Mouse (Mus musculus): ENCODE results near the gene S100a3. TPM values are rescaled to one million over a fixed set of nuclear protein-coding genes. Genes with fewer than 3 reads are reported as not detected.

Gene S100a3
- polyA plus RNA-seq, 1 experiment: 4.7 TPM

- Histone ChIP-seq H3K36me3 (ENCODE audit: control insufficient read depth, insufficient read depth) (peaks cover 47% of the 10 kb centered on the region), H3K4me3 (peak overlapping the region; percentile 99), H3ac (ENCODE audit: control insufficient read depth, insufficient read length) (peak overlapping the region; percentile 30), H3K79me2 (ENCODE audit: control insufficient read depth, insufficient read depth) (peaks cover 29% of the 10 kb centered on the region), H3K27me3 (ENCODE audit: control insufficient read depth, insufficient read depth, insufficient read length) (no peaks in the 10 kb centered on the region), H3K4me2 (ENCODE audit: low read depth) (peak overlapping the region; percentile 90)
- TF ChIP-seq MYOG (IDR thresholded peaks at IDR 0.05; ENCODE audit: control insufficient read depth in 1 of 3, insufficient read depth in 1 of 3, insufficient read length in 2 of 3, low read depth in 2 of 3): no peak
- no peak for TF ChIP-seq POLR2AphosphoS2 (IDR thresholded peaks at IDR 0.05; ENCODE audit: insufficient read length, low read depth)
- TF ChIP-seq TCF12 (IDR thresholded peaks at IDR 0.05; ENCODE audit: insufficient read depth, poor library complexity, severe bottlenecking): no peak
- TF ChIP-seq REST (IDR thresholded peaks at IDR 0.05; ENCODE audit: insufficient read depth, insufficient read length): no peak
- no peak for TF ChIP-seq TCF3 (IDR thresholded peaks at IDR 0.05; ENCODE audit: insufficient read length, low read depth)
- no peak for TF ChIP-seq POLR2A (IDR thresholded peaks at IDR 0.05; ENCODE audit: insufficient read length, low read depth)
- no peak for TF ChIP-seq MAX (IDR thresholded peaks at IDR 0.05; ENCODE audit: low read depth)
- TF ChIP-seq MYOD1 (IDR thresholded peaks at IDR 0.05; ENCODE audit: control insufficient read depth in 1 of 3, insufficient read length in 2 of 3, low read depth in 2 of 3): no peak
- no peak for TF ChIP-seq E2F4 (IDR thresholded peaks at IDR 0.05; ENCODE audit: insufficient read depth)
- no peak for TF ChIP-seq SRF (IDR thresholded peaks at IDR 0.05; ENCODE audit: control insufficient read depth, insufficient read length, low read depth)
- TF ChIP-seq USF1 (IDR thresholded peaks at IDR 0.05; ENCODE audit: low read depth): no peak
- no peak for TF ChIP-seq CEBPB (IDR thresholded peaks at IDR 0.05; ENCODE audit: insufficient read depth, poor library complexity, severe bottlenecking)
These were observed 53.8 kb downstream of the S100a3 start for GRCm38 (mm10) chr3:90614148-90614530.

DNA sequence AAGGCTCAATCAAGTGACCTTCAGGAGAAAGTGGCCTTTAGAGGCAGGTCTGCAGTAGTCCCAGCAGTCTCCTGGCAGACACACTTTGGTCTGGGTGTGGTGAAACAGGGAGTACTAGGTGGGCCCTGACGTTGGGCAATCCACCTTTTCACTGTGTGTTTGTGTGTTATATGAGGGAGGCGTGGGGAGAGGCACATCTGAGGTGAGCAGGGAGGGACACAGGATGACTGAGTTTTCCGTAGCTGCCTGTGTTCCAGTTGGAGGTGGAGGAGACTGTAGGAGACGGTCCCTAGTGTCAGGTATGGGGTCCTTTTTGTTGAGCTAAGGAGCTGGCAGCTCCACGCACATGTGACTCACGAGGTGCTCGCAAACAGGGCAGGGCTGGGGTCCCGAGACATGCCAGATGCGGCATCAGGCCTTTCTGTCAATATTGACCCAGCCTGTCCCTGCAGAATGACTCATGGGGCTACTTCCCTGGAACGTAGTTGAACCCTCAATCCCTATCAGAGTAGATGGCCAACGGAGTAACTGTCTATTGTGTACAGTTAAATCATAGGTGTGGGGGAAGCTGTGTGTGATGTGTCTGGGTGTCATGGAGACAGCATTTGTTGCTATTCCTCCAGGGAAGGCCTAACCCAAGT is 54.4 kb downstream of the S100a3 start:
- Histone ChIP-seq H3K79me2 (ENCODE audit: control insufficient read depth, insufficient read depth) (peaks cover 29% of the 10 kb centered on the region), H3K4me2 (ENCODE audit: low read depth) (peak overlapping the region; percentile 90), H3K36me3 (ENCODE audit: control insufficient read depth, insufficient read depth) (peaks cover 47% of the 10 kb centered on the region), H3K4me3 (peak overlapping the region; percentile 99), H3K27me3 (ENCODE audit: control insufficient read depth, insufficient read depth, insufficient read length) (no peaks in the 10 kb centered on the region), H3ac (ENCODE audit: control insufficient read depth, insufficient read length) (peak overlapping the region; percentile 30)
- TF ChIP-seq MYOG (IDR thresholded peaks at IDR 0.05; ENCODE audit: control insufficient read depth in 1 of 3, insufficient read depth in 1 of 3, insufficient read length in 2 of 3, low read depth in 2 of 3) (no peak), POLR2A (IDR thresholded peaks at IDR 0.05; ENCODE audit: insufficient read length, low read depth) (peak; percentile 54), TCF3 (IDR thresholded peaks at IDR 0.05; ENCODE audit: insufficient read length, low read depth) (no peak), POLR2AphosphoS2 (IDR thresholded peaks at IDR 0.05; ENCODE audit: insufficient read length, low read depth) (peak; percentile 77), SRF (IDR thresholded peaks at IDR 0.05; ENCODE audit: control insufficient read depth, insufficient read length, low read depth) (no peak)

DNA sequence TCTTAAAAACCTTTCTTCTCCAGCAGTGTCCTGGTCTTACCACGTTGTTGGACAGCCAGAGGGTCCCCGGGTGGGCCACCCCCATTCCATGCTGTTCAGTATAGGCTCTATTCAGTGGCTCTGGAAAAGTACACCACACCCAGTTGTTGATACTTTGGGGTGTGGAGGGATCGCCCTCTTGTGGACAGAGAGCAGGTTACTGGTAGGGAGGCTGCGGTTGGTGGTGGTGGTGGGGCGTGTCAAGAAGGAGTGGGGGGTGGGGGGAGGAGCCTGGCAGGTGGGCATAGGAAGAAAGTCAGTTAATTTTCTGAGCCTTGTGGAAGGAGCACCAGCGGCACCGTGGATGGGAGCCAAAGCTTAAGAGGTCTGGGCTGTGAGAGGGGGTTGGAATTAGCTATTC is 55.0 kb downstream of the S100a3 start:
- H3K4me2 ChIP-seq (ENCODE audit: low read depth): peak overlapping the region; percentile 90
- H3K4me3 ChIP-seq: peak overlapping the region; percentile 99
- TF ChIP-seq SRF (IDR thresholded peaks at IDR 0.05; ENCODE audit: control insufficient read depth, insufficient read length, low read depth): no peak
- TF ChIP-seq CEBPB (IDR thresholded peaks at IDR 0.05; ENCODE audit: insufficient read depth, poor library complexity, severe bottlenecking): no peak
- TF ChIP-seq REST (IDR thresholded peaks at IDR 0.05; ENCODE audit: insufficient read depth, insufficient read length): no peak
- no peak for TF ChIP-seq E2F4 (IDR thresholded peaks at IDR 0.05; ENCODE audit: insufficient read depth)
- no peak for TF ChIP-seq MYOD1 (IDR thresholded peaks at IDR 0.05; ENCODE audit: control insufficient read depth in 1 of 3, insufficient read length in 2 of 3, low read depth in 2 of 3)
- no peak for TF ChIP-seq TCF3 (IDR thresholded peaks at IDR 0.05; ENCODE audit: insufficient read length, low read depth)
- TF ChIP-seq USF1 (IDR thresholded peaks at IDR 0.05; ENCODE audit: low read depth): no peak
- peak; percentile 54 for TF ChIP-seq POLR2AphosphoS2 (IDR thresholded peaks at IDR 0.05; ENCODE audit: insufficient read length, low read depth)
- no peak for TF ChIP-seq MAX (IDR thresholded peaks at IDR 0.05; ENCODE audit: low read depth)
- TF ChIP-seq POLR2A (IDR thresholded peaks at IDR 0.05; ENCODE audit: insufficient read length, low read depth): peak; percentile 33
- H3K27me3 ChIP-seq (ENCODE audit: control insufficient read depth, insufficient read depth, insufficient read length): no peaks in the 10 kb centered on the region
- H3K36me3 ChIP-seq (ENCODE audit: control insufficient read depth, insufficient read depth): peaks cover 47% of the 10 kb centered on the region
- no peak overlapping the region for H3ac ChIP-seq (ENCODE audit: control insufficient read depth, insufficient read length)
- H3K79me2 ChIP-seq (ENCODE audit: control insufficient read depth, insufficient read depth): peaks cover 29% of the 10 kb centered on the region

DNA sequence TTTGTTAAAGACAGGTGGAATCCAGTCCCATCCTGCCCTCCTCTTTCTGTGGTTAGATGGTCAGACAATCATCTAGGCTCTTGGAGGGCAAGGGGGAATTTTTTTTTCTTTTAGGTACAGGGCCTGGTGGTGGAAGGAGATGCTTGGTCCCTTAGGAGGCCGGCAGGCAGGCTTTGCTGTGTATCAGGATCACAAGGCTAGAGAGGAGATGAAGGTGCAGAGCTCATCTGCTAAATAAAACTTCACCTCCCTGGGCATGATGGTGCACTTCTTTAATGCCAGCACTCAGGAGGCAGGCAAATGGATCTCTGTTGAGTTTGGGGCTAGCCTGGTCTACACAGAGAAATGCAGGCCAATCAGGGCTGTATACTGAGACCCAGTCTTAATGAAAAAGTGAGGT is 55.5 kb downstream of the S100a3 start:
- no peaks in the 10 kb centered on the region for H3K27me3 ChIP-seq (ENCODE audit: control insufficient read depth, insufficient read depth, insufficient read length)
- peaks cover 47% of the 10 kb centered on the region for H3K36me3 ChIP-seq (ENCODE audit: control insufficient read depth, insufficient read depth)
- no peak overlapping the region for H3ac ChIP-seq (ENCODE audit: control insufficient read depth, insufficient read length)
- peak overlapping the region; percentile 90 for H3K4me2 ChIP-seq (ENCODE audit: low read depth)
- H3K79me2 ChIP-seq (ENCODE audit: control insufficient read depth, insufficient read depth): peaks cover 29% of the 10 kb centered on the region
- H3K4me3 ChIP-seq: peak overlapping the region; percentile 99
- TF ChIP-seq E2F4 (IDR thresholded peaks at IDR 0.05; ENCODE audit: insufficient read depth): no peak
- no peak for TF ChIP-seq SRF (IDR thresholded peaks at IDR 0.05; ENCODE audit: control insufficient read depth, insufficient read length, low read depth)
- TF ChIP-seq POLR2A (IDR thresholded peaks at IDR 0.05; ENCODE audit: insufficient read length, low read depth): no peak

DNA sequence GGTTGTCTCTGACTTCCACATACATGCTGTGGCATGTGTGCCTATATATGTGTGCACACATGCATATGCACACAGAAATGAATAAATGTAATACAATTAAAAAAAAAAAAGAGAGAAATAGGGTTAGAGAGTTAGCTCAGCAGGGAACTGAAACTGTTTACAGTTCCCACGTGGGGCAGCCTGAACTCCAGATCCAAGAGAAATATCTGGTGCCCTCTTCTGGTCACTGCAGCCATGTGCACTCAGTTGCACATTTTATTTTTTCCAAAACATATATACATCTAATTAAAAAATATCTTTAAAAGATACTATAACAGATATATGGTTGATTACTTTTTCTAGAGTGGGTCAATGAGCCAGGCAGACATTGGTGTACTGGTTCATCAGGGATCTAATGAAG is 57.2 kb downstream of the S100a3 start:
- H3ac ChIP-seq (ENCODE audit: control insufficient read depth, insufficient read length): no peak overlapping the region
- peaks cover 29% of the 10 kb centered on the region for H3K79me2 ChIP-seq (ENCODE audit: control insufficient read depth, insufficient read depth)
- H3K27me3 ChIP-seq (ENCODE audit: control insufficient read depth, insufficient read depth, insufficient read length): no peaks in the 10 kb centered on the region
- peaks cover 47% of the 10 kb centered on the region for H3K36me3 ChIP-seq (ENCODE audit: control insufficient read depth, insufficient read depth)
- H3K4me3 ChIP-seq: no peak overlapping the region
- TF ChIP-seq POLR2A (IDR thresholded peaks at IDR 0.05; ENCODE audit: insufficient read length, low read depth) (no peak), E2F4 (IDR thresholded peaks at IDR 0.05; ENCODE audit: insufficient read depth) (no peak)
- H3K4me2 ChIP-seq (ENCODE audit: low read depth): no peak overlapping the region
